Mouse (Mus musculus) layer of hippocampus, adult 18-20 months (tissue): ENCODE results near the gene Gpalpp1. TPM values are rescaled to one million over a fixed set of nuclear protein-coding genes. Genes with fewer than 3 reads are reported as not detected.

Experiments
- DNase-seq, 2 experiments: peaks; one replicate each; pipeline ENCODE4 v3.0.0; 2022; ENCODE audit warnings: low spot score in 2 of 2
- long read RNA-seq: library from polyadenylated mRNA; stranded (forward); transcript quantifications from one replicate; pipeline ENCODE4 v2.0.0, GENCODE M21; 2021
- total RNA-seq, 2 experiments: library from RNA; stranded (reverse); gene quantifications; 2 replicates each; pipeline ENCODE4 v1.2.3; 2021

Gpalpp1 gene
- 10 to 100 TPM; 25.9 to 27.2 TPM for total RNA-seq
- long read RNA-seq, full-length matches to known transcripts = 11 of 14 reads
- long read RNA-seq, partial matches to known transcripts = 0 of 14 reads
- long read RNA-seq, other reads (novel, unspliced or antisense) = 3 of 14 reads

DNA sequence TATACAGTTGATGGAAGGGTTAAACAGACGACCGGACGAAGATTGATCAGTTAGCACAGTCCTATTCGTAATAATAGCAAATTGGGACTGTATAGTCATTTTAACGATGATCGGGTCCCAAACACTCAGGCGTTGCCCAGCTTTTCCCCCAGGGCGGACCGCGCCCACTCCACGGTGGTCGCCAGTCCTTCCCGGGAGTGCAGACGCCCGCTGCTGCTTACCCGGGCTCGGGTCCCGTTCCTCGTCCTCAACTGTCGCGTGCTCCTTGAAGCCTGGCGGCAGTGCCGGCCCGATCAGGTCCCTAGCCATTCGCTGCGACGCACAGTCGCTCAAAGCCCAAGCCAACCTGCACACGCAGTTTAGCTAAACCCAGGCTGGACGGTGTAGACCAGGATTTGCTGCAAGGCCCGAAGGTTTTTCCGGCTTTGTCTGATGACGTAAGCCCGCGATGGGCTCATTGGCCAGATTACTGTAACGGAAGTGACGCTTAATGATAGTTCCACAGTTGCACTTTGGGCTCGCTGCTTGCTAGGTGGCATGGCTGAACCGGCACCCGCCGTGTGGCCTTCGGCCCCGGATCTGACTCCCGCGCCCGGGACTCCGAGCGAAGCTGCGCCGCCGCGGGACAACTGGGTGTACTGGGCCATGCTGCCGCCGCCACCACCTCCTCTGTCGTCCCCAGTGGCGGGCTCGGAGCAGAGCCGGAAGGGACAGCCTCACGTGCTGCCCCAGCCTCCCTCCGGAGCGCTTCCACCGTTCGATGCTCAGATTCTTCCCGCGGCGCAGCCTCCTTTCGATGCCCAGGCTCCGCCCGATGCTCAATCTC, at the start of gene Gpalpp1, which contains the start of gene Nufip1:
TSS of gene Gpalpp1 (minus strand) at position 365 of the 826 bp plus-strand sequence.
TSS of gene Nufip1 (plus strand) at position 496 of the 826 bp plus-strand sequence.
- DNase-seq = peak; percentile 88 to 97

DNA sequence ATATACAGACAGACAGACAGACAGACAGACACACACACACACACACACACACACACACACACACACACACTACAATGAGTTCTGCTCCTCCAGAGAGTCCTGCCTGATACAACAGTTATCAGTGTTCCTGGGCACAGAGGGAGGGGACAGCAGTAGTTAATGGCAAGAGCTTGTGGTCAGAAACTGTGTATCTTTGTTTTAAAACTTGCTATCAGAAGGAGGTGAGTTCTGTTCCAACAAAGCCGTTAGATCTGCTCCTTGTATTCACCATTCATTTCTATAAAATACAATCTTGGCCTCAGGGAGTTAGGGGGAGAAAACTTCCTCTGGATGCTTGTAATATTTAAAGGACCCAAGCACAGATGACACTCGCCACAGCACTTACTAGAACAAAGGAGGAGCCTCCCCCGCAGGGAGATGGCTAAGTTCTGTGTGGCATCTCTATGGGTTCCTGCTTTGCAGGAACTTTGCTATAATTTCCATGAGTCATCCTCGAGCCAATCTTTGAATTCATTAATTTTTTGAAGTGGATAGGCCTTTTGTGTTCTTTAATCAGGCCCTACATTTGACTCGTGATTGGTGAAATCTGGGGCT, 47.7 kb upstream of the Gpalpp1 start:
- no peak for DNase-seq

DNA sequence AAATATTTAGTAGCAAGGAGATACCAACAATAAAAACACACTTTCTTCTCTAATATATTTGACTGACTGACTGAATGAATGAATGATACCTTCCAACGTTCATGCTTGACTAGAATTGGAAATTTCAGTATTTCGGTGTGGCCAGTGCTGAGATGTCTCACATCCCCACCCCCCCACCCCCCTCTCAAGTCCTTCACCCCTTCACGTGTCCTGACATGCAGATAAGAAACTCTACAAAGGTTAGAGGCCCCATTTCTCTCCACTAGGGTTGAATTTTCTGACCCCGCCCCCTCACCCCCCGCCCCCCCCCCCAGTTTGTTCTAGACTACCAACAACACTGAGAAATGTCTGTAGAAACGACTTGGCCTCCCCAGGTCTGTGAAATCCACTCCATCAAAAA, 43.3 kb upstream of the Gpalpp1 start:
- no peak for DNase-seq

DNA sequence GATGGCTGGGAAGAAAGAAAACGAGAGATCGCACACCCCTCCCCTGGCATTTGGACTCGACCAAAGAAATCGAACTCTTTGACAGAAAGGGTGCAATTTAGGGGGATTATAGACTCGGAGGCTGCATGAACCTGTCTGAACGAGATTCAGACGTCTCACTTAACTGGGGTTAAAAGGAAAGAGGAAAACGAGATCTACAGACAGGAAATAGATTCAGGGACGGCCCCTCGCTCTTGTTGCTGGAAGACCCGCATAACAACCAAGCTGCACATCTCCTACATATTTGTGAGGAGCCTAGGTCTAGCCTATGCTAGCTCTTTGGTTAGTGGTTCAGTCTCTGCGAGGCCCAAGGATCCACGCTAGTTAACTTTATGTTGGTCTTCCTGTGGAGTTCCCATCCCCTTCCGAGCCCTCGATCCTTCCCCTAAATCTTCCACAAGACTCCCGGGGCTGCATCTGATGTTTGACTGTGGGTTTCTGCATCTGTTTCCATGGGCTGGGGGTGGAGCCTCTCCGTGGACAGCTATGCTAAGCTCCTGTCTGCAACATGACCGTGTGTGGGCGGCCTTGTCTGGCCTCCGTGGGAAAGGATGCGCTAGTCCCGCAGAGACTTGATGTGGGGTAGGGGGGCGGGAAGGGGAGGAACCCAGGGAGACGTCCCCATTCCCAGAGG, 42.6 kb upstream of the Gpalpp1 start:
- DNase-seq = peak in 1 of 2 experiments; percentile 6

DNA sequence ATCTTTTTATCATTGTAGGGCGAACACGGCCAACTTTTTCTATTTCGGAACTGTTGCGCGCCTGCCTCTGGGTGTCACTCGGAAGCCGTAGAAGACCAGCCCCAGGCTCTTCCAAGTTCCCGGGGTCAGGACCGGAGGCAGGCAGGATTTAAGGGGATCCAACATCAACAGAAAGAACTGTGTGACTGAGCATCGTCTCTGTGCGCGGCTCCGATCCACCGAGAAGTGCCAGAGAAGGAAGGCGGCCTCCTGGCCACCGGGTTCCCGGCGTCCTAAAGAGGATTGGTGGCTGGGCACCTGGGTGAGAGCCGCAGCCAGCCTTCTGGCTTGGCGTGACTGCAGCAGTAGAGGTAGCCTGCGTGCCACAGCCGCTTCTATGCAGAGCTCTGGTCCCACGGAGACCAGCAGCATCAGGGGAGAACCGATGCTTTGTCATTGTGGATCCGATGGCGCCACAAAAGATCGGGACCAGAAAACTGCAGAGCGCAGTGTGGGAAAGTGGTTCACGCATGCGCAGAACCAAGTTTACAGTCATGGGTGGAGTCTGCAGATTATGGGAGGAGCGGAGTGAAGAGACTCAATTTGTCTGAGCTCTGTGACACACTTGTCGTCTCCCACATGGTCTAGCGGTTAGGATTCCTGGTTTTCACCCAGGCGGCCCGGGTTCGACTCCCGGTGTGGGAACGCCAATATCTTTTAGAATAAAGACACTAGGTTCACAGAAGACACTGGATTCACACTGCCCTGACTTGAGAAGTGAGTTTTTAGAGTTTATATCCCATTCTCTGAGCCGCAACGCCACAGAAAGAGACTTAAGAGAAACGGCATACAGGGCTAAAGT, 41.8 kb upstream of the Gpalpp1 start:
- peak; percentile 97 to 99 for DNase-seq

DNA sequence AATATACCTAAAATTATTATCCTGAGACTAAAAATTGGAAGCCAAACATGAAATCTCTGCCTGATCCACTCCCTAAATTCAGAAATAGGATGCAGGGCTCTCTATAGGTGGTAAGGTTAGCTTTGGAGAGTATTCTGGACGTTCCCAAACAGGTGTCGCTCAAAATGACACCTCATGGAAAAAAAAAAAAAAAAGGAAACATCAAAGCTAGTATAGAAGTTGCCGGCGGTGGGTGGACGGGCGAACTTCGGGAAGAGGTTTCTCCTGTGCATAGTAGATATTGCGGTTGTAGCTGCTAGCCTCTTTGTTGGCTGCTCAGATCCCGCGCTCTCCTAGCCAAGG, 41.2 kb upstream of the Gpalpp1 start:
- no peak for DNase-seq

DNA sequence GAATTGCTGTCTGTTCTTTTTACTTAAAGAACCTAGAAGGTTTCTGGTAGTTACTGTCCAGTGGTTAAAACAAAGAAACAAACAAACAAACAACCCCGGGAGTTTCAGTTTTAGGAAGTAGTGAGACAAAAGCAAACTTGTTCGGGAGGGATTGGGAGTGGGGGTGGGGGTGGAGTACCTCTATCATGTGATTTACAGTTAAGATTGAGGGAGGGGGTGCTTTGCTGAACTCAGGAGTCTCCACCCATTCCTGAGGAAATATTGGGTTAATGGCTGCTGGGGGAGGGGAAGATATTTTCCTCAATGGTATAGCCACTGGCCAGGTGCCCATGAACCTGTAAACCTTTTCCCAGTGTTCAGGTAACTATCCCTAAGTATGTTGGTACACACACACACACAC, 40.5 kb upstream of the Gpalpp1 start:
- no peak for DNase-seq

DNA sequence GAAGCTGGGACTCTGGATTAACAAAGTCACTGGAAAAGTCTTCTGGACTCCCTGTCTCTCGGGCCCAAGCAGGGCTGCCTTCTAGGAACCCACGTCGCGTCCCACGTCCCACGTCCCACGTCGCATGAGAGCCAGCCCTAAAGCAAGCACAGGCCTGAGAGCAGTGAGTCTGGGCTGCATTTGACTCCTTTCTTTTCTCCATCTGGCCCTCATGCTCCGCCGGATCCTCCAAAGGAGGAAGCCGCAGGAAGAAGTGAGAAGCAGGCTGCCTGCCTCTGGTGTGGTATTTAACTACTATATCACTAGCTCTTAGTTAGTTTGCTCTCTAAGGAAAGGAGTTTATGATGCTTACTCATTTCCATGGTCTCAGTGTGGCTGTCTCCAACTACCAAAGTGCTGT, 39.9 kb upstream of the Gpalpp1 start:
- no peak for DNase-seq

DNA sequence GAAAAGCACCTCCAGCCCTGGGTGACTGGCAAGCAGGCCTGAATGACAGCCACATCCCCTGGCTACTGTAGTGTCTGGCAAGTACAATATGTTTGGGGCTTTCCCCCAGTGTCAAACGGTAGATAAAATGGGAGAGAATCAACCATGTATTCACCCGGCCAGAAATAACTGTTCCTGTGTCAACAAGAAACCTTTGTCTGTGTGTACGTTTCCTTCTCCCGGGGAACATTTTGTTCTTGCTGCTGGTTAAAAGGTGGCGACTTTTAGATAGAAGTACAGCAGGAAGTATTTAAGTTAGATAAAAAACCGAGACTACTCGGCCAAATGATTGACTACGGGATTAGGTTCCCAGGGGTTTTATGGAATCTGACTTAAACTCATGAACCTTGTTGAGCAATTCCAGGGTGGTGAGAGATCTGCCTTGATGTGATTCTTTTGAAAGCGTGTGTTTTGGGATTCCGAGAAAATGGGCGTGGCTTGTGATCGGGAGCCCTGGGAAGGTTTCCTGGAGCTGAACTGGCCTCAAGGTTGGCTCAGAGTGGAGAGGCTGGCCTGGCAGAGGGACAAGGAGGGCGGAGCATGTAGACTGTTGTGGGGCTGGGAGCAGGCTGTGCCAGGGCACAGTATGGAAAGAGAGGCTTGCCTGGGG, 39.1 kb upstream of the Gpalpp1 start:
- DNase-seq = peak in 1 of 2 experiments; percentile 11

DNA sequence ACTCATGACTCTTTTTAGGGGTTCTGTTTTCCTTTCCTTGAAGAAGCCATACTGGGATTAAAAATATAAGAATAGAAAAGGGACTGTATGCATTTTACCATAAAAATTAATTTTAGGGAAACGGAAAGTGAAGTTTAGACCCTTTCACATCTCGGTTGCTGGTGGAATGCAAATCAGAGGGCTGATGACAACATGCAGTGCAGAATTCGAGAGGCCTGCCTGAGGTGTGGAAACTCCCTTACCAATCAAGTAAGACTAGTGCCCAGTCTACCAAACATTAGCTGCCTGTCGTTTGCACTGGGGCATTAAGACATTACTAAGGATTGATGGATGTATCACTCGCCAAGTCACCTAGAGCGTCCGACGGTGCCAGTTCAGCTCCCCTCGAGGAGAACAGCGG, 37.7 kb upstream of the Gpalpp1 start:
- DNase-seq = no peak

DNA sequence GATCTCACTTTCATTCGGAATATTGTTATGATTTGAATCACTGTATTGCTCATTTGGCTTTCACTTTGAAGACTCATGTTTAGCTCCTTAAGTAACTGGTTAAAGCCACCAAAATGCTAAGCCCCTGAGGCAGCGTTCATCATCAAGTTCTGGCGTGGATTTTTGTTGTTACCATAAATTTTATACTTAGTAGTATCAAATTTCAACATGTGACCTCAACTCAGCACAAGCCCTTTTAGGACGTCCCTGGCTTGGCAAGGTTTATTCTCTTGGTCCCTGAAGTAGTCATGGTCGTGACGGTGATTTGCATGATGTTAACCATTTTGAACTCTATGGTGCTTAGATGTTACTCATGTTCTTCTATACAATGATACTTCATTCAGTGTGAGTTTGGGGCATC, 36.5 kb upstream of the Gpalpp1 start:
- no peak for DNase-seq

DNA sequence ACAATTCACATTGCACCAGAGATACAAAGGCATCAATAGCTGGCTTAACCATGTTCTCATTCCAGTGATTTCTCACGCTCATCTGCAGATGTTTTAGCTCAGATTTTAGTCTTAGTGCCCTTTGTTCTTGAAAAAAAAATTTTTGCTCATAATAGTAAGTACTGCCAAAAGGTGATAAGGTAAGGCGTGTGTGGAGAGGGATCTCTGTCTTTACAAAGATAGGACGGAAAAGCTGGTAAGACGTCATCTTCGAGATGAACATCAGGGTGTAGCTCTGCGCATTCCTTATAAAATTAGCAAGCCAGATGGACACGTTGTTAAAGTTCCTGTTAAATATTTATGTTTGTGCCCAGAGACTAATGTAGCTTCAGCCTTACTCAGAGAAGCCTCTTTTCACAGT, 35.3 kb upstream of the Gpalpp1 start:
- no peak for DNase-seq

DNA sequence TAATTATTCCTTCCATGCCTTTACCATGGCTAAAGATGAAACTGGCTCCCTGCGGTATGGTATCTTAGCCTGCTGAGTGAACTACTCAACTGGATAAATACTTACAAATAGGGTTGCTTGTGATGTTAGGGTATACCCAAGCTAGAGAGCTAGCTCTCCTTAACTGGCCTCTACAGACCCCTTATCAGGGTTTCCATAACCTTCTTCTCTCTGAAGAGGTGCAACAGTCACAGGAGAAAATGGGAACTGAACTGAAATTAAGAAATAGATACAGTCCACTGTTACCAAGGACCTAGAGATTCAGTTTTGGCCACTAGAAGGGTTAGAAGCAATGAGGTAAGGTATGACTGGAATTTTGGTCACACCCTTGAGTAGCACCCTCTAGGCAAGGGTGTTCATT, 34.7 kb upstream of the Gpalpp1 start:
- no peak for DNase-seq

DNA sequence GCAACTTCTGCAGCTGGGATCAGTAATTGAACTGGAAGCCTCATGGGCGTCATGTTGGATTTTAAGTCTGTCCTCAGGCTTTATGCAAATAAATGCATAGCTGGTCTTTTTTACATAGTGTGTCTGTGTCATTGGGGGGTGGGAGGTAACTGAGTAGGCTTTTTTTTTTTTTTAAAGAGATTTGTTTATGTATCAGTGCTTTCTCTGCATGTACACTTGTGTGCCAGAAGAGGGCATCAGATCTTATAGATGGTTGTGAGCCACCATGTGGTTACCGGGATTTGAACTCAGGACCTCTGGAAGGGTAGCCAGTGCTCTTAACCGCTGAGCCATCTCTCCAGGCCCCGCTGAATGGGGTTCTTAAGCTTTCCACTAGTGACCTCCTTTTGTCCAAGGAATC, 24.4 kb upstream of the Gpalpp1 start:
- DNase-seq = no peak

DNA sequence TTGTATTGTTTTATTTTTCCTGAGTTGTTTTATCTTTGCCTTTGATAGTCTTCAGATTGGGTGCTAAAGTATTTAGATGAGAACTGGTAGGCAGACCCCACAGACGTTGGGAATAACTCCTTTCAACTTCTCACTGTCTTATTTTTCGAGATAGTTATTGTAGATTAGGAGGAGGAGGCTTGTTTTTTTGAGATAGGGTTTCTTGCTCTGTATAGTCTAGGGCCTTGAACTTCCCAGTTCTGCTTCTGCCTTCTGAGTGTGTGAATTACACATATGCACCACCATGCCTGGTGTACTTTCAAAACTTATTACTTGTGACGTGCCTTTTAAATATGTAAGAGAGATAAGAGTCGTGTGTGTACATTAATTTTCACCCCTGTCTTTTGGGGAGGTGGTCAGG, 17.6 kb upstream of the Gpalpp1 start:
- no peak for DNase-seq

DNA sequence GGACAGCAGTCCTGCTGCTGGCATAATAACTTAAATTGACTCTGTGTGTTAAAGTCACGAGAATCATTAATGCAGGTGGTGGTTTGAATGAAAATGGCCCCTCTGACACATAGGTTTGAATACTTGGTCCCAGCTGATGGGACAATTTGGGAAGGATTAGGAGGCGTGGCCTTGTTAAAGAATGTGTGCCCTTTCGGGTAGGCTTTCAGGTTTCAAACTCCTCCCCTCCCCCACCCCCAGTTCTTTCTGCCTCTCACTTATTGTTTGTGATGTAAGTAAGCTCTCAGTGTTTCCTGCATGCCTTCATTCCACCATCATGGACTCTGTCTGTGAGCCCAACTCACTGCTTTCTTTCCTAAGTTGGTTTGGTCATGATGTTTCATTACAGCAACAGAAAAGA, 16.8 kb upstream of the Gpalpp1 start:
- DNase-seq = no peak

DNA sequence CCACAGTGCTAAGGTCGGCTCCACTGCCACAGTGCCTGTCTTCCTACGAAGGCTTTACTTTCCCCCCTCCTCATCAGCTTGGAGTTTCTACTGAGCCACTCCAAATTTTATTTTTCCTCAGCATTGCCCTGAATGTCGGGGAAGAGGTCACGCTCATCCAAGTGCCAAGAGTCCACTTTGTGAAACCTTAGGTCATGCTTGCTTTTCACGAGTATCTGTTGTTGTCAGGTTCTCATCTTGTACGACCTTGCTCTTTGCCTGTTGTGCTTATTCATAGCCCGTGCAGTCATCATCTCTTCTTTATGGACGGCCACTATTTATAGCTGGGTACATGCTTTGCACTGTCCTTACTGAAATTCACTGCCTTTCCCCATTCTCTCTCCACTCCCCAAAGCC, 12.1 kb upstream of the Gpalpp1 start:
- DNase-seq = no peak

DNA sequence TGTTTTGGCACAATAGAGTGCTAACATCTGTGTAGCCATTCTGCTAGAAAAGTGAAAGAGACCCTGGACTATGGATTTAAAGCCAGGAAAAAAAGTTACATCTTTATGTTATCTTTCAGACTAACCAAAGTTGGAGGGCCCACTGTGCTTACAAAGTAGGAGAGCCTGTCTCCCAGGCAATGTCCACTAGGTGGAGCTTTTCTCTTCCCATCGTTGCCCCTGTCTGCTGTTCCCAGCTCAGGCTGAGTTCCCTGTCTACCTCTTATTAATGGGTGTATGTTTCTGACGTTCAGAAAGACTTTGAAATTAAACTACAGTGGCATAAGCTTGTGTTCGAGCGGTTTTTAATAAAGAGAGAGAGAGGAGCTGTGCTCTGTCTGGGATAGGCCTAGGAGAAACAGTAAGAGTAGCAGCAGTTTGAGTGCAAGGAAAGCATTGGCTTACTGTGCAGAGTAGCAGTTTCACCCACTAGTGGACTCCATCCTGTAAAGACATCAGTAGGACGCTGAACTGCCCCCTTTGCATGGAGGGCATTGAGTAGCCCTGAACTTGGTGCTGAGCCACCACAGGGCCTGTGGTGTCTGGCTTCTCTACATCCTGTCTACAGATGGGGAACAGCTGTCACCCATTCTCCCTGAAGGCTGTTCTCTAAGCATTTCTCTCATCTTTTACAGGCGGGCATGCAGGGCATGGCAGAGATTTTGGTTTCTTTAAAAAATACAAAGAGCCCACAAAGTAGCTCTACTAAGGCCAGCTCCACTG, 11.5 kb upstream of the Gpalpp1 start:
- peak in 1 of 2 experiments; percentile 69 for DNase-seq

DNA sequence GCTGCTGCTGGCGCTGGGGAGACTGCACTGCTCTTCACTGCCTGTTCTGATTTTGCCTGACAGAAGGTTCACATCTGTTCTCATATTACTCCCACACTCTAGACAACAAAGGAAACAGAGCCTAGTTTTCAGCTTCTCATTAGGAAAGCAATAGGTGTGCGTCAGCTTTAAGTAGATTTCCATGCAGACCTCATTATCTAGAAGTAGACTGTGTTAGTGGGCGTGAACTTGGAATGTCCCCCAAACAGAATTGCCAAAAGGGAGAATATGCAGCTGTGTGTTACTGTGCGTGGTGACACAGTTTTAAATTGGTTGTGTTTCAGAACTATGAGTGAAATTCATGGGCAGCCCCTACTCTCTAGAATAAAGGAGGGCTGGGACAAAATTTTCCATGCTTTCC, 9.9 kb upstream of the Gpalpp1 start:
- peak; percentile 50 to 84 for DNase-seq

DNA sequence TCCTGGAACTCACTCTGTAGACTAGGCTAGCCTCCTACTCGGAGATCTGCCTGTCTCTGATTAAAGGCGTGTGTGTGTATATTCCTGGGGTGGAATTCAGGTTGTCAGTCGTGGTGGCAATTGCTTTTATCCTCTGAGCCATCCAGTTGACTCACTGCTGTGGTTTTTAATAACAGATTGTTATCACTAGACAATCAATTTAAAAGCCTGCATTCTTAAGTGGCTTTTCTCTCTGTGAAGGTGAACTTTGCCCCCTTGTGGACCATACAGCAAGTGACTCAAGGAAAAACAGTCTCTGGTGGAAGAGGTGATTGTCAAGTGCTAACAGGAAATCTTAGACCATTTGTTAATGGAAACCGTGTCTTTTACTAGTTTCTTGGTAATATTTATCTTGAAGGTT, 8.4 kb upstream of the Gpalpp1 start:
- no peak for DNase-seq
